Mouse (Mus musculus) left cerebral cortex, adult 11 months (tissue): Measurements from ENCODE around the gene Mpv17l.
"Not testable (repeated sequence)": the region's sequence is repeated elsewhere in the genome, so short reads cannot be mapped to it uniquely, and the experiment has no call there.

ENCODE experiments used
- DNase-seq: peaks from one replicate; pipeline ENCODE4 v3.0.0; 2022; ENCODE audit warnings: low spot score

The Mpv17l gene

DNA sequence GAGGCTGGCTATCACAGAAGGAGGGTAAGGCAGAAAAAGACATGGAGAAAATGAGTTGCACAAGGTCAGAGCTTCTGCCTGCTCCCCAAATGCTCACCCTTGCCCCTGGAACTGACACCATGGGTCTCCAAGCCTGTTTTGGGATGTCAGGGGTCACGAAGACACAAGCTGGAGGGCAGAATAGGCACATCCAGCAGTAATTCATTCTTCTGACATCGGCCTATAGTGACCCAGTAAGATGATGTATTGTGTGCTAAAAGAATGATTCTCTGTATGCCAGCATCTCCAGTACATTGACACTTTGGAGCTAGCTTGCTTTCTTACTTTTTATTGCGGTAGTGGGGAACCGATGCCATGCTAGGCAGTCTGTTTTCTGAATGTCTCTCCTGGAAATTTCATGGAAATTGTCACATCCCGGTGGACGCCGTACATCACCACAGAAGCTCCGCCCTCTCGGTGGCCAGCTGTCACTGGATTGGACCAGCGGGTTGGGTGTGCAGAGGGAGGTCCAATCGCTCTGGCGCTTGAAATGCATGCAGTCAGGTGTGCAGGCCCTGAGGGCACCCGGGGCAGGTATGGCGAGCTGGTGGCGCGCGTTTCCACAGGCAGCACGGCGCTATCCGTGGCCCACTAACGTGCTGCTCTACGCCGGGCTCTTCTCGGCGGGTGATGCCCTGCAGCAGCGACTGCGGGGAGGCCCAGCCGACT lies 37.3 kb downstream of the Mpv17l start:
- DNase-seq: peak; percentile 83

DNA sequence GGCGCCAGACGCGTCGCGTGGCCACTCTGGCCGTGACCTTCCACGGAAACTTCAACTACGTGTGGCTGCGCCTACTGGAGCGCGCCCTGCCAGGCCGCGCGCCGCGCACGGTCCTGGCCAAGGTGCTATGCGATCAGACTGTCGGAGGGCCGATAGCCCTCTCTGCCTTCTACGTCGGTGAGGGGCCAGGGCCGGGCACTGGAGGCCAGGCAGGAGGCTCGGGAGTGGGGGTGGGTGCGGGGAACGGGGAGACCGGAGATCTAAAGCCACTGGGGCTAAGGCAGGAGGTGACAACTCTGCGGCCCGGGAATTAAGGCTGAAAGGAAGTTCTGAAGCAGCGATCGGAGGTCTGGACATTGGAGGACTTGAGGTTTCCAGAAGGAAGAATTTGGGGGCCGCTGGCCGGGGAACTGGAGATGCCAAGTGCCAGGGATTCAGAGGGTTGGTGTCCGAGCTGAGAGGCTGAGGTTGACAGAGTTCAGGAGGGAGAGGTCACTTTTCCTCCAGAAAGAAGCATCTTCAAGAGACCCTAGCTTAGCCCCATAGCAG lies 38.0 kb downstream of the Mpv17l start:
- DNase-seq: no peak

DNA sequence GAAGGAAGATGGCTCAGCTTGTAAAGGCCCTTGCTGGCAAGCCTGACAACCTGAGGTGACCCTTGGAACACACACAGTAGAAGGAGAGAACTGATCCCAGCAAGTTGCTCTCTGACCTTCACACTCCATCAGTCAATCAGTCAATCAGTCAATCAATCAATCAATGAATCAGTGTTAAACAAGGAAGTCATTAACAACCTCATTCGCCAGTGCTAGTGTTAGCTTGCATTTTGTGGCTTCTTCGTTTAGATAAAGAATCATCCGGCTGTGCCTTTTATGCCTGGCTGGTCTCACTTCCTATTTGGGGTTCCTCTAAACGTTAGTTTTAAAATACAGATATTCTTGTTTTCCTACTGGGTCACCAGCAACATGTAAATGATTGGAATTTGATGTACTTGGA lies 41.2 kb downstream of the Mpv17l start:
- DNase-seq: no peak

DNA sequence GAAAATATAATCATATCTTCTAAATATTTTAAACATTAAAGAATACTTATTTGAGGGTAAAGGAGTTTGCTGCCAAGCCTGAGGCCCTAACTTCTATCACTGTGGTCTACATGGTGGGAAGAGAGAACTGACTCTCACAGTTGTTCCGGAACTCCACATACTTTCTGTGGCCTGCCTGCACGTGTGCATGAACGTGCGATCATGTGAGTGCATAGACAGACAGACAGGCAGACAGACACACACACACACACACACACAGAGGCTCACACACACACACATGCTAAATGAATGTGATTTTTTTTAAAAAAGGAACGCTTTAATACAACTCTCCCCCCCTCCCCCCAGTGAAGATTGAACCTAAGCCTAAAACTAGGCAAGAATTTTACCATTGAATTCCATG lies 41.8 kb downstream of the Mpv17l start:
- DNase-seq: no peak

DNA sequence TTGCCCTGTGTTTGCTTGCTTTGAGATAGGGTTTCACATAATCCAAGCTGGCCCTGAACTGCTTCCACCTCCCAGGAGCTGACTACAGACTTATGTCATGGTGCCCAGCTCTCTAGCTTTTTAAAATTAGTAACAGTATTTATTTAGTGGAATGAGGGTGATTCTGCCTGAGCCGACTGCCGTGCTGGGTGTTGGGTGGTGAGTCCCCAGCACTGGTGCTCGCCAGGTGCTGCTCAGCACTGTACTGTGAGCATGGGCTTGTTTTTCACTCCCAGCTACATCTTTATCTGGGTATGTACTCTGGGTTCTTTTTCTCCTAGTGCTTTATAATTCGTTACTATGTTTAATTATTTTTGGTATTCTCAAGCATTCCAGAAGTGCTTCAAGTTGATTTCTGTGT lies 42.2 kb downstream of the Mpv17l start:
- DNase-seq: no peak

- DNase-seq: no peak
Observed at GRCm38 (mm10) chr16:13946306-13946705, 43.3 kb downstream of the Mpv17l start.

DNA sequence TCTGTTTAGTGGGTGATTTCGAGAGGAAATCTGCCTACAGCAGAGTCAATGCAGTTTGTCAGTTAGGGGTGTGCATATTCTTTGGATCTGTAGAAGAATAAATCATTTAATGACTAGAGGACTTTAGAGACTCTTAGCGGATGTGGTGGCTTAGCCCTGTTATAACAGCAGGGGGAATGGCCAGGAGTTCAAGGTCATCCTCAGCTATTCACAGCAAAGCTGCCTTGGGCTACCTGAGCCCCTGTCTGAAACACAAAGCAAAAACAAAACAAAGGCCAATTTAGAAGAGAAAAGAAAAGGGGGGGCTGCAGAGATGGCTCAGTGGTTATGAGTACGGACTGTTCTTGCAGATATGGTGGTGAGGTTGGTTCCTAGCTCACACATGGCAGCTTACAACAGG lies 48.3 kb downstream of the Mpv17l start:
- no peak for DNase-seq

DNA sequence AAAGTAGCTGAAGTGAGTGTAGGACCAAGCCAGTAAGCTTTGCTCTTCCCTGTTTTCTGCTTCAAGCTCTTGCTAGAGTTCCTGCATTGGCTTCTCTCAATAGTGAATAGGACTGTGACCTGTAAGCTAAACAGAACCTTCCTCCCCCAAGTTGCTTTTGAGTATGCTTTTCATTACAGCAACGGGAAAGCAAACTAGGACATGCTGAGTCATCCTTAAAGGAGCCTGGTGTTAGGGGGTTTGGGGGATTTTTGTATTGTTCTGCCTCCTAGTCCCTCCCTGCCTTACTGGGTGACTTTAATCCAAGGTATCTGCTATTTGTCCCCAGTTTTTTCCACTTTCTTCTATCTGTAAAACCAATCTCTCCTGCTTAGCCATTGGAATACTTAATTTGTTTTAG lies 59.1 kb downstream of the Mpv17l start:
- DNase-seq: no peak

- no peak for DNase-seq
Observed at GRCm38 (mm10) chr16:13969096-13969495, 66.1 kb downstream of the Mpv17l start.

DNA sequence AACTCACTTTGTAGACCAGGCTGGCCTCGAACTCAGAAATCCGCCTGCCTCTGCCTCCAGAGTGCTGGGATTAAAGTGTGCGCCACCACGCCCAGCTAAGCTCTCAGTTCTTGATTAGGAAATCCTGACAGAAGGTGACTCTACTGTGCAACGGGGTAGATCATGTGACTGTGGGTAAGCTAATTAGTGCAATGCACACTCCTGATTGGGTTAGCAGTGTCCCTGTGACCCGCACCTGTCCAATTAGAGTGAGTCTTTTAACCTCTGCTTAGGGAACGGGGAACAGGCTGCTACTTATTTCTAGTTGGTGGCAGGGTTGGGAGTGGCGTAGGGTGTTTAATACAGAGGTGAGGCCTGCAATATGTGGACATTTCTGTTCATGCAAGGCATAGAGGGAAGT lies 69.1 kb downstream of the Mpv17l start:
- DNase-seq: no peak

- DNase-seq: not testable (repeated sequence)
Observed at GRCm38 (mm10) chr16:13976358-13976896, 73.5 kb downstream of the Mpv17l start.

GRCm38 (mm10) chr16:13977026-13977425 lies 74.1 kb downstream of the Mpv17l start:
- DNase-seq: not testable (repeated sequence)

DNA sequence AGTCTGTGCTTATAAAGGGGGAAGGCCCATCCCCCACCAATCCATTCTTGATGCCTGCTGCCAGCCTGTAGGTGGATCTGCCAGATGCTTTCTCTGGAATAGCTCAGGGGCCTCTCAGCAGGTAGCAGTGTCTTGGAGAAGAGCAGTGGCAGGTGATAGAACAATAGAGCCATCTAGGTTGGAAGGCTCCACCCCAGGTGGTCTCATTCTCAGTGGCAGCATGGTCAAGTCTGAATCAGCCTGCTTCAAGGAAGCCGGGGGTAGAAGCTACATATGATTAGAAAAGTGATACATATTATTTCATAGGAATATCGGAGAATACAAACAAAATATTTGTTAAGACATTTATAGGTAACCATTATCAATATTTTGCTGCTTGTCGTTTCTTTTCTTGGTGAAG lies 78.8 kb downstream of the Mpv17l start:
- DNase-seq: not testable (repeated sequence)

GRCm38 (mm10) chr16:13983161-13983560 lies 80.2 kb downstream of the Mpv17l start:
- no peak for DNase-seq

GRCm38 (mm10) chr16:13986197-13986573 lies 83.2 kb downstream of the Mpv17l start:
- peak; percentile 30 for DNase-seq

DNA sequence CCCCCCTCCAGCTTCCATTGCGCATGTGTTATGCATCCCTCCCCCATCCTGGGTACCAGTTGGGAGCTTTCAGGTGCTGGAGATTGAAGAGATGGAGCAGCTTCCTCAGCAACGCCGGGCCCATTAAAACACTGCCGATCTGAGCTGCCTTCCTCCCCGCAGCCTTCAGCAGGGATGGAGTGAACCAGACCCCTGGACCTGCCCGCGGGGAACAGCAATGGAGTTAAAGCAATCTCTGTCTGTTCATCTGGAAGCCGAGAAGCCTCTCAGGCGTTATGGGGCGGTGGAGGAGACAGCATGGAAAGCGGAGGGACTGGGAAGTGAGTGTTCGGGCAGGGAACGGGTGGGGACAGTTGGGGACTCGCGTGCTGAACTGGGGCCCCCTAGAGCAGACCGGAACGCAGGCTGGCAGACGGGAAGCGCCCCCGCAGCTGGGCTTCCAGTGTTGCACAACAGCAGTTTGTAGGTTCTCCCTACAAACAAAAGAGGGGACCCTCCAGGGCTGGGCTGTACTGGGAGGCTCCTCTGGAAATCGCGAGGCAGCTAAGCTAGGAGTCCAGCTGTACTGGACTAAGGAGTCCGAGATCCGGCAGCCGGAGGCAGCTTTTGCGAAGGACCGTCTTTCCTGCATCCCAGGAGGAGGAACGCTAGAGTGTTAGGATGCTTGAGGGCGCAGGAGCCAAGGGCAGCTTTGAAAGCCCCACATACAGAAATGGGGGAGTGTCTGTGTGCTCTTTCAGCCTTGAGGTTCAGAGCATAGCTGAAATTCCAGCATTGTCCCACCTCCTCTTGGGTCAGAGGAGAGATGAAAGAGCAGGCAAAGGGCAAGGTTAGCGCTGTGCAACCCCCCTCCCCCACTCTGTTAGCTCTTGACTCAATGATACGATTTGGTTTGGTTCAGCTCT lies 83.9 kb downstream of the Mpv17l start, which contains the start of the genes 2900011O08Rik and Ifitm7:
Gene 2900011O08Rik (plus strand): TSS at position 31 of the 905 bp plus-strand sequence.
Gene Ifitm7 (minus strand): TSS at position 315 of the 905 bp plus-strand sequence.
- DNase-seq: peak; percentile 64

GRCm38 (mm10) chr16:13992518-13993248 lies 89.7 kb downstream of the Mpv17l start:
- no peak for DNase-seq

DNA sequence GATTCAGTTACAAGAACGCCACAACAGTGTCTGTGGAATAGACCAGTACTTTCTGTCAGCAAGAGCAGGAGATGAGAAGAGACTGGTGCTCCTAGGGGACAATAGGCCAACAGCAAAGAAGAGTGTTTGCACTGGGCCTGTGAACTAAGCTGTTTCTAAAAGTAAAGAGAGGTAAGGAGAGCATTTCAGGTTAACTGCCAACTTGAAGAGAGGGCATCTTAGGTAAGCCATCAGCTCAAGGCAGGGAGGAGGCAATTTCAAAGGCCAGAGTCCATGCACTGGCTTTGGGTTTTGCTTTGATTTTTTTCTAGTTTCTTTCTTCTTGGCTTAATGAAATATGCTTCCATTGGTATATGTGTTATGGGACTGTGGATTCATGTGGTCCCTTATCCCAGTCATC lies 91.1 kb downstream of the Mpv17l start:
- no peak for DNase-seq

DNA sequence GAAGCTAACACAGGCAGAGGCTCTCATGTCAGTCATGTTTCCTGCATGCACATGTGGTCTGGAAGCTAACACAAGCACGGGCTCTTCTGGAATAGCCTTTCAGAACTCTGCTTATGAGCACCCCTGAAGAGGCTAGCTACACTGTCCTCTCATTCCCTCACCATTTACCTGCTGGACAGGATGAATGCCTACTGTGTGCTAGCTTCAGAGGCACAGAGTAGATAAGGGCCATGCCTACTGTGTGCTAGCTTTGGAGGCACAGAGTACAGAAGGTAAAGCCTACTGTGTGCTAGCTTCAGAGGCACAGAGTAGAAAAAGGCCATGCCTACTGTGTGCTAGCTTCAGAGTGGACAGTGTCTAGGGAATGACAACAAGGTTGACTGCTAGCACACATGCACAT lies 91.5 kb downstream of the Mpv17l start:
- DNase-seq: no peak
